Mouse (Mus musculus) megakaryocyte, embryonic 14.5 days (primary cell): ENCODE data around the gene Shc1.

Source experiments
- FLI1 ChIP-seq: IDR thresholded peaks from 2 replicates; pipeline ENCODE4 v1.6.1; 2012; ENCODE audit warnings: low read length, inconsistent platforms, mixed read lengths
- GATA1 ChIP-seq: IDR thresholded peaks from 3 replicates; pipeline ENCODE4 v1.6.1; 2012; ENCODE audit warnings: mixed read lengths, low read length, inconsistent platforms, borderline replicate concordance

DNA sequence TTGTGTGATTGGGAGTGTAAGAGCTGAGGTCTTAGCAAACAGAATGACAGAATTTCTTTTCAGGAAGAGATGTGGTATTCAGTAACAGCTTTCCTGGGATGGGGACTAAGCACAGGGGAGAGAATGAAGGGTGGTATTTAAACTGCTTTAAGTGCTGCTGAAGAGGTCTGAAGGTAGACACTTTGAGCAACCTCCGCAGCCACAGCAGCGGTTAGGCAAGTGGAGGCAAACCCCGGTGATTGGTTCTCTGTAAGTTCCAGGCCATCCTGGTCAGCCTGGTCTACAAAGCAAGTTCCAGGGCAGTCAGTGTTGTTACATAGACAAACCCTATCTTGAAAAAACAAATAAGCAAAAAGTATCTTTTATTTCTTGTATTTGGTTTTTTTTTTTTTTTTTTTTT, 1.7 kb downstream of the Shc1 start:
- TF ChIP-seq GATA1 (no peak), FLI1 (no peak)
